Mouse (Mus musculus): ENCODE results near the gene Scaf8.

Gene Scaf8

GRCm38 (mm10) chr17:3207529-3208240 is 92.9 kb downstream of the Scaf8 start:
- no peak for DNase-seq (ENCODE audit: low read depth, low spot score)

- no peak for DNase-seq (ENCODE audit: low read depth, low spot score)
Measured at GRCm38 (mm10) chr17:3208471-3208870, 93.7 kb downstream of the Scaf8 start.

GRCm38 (mm10) chr17:3209581-3209980 is 94.8 kb downstream of the Scaf8 start:
- no peak for DNase-seq (ENCODE audit: low read depth, low spot score)

- no peak for DNase-seq (ENCODE audit: low read depth, low spot score)
Measured at GRCm38 (mm10) chr17:3210134-3210533, 95.4 kb downstream of the Scaf8 start.

GRCm38 (mm10) chr17:3212105-3212504 is 97.3 kb downstream of the Scaf8 start:
- no peak for DNase-seq (ENCODE audit: low read depth, low spot score)

- DNase-seq (ENCODE audit: low read depth, low spot score), result no peak
Measured at GRCm38 (mm10) chr17:3212886-3213285, 98.1 kb downstream of the Scaf8 start.

- DNase-seq (ENCODE audit: low read depth, low spot score), result no peak
Measured at GRCm38 (mm10) chr17:3214852-3215251, 100.1 kb downstream of the Scaf8 start.

GRCm38 (mm10) chr17:3217023-3217422 is 102.3 kb downstream of the Scaf8 start:
- DNase-seq (ENCODE audit: low read depth, low spot score), result no peak

- no peak for DNase-seq (ENCODE audit: low read depth, low spot score)
Measured at GRCm38 (mm10) chr17:3218364-3218763, 103.6 kb downstream of the Scaf8 start.

GRCm38 (mm10) chr17:3218916-3219315 is 104.1 kb downstream of the Scaf8 start:
- no peak for DNase-seq (ENCODE audit: low read depth, low spot score)

- no peak for DNase-seq (ENCODE audit: low read depth, low spot score)
Measured at GRCm38 (mm10) chr17:3220201-3220600, 105.4 kb downstream of the Scaf8 start.

GRCm38 (mm10) chr17:3223071-3223470 is 108.3 kb downstream of the Scaf8 start:
- no peak for DNase-seq (ENCODE audit: low read depth, low spot score)

GRCm38 (mm10) chr17:3223721-3224120 is 108.9 kb downstream of the Scaf8 start:
- DNase-seq (ENCODE audit: low read depth, low spot score), result no peak

GRCm38 (mm10) chr17:3224383-3225106 is 109.8 kb downstream of the Scaf8 start:
- peak; percentile 62 for DNase-seq (ENCODE audit: low read depth, low spot score)

GRCm38 (mm10) chr17:3230231-3231000 is 115.6 kb downstream of the Scaf8 start:
- DNase-seq (ENCODE audit: low read depth, low spot score), result peak; percentile 49

GRCm38 (mm10) chr17:3232626-3233025 is 117.9 kb downstream of the Scaf8 start:
- no peak for DNase-seq (ENCODE audit: low read depth, low spot score)

GRCm38 (mm10) chr17:3243672-3244071 is 128.9 kb downstream of the Scaf8 start:
- DNase-seq (ENCODE audit: low read depth, low spot score), result no peak

GRCm38 (mm10) chr17:3244881-3245739 is 130.3 kb downstream of the Scaf8 start:
- DNase-seq (ENCODE audit: low read depth, low spot score), result no peak

- DNase-seq (ENCODE audit: low read depth, low spot score), result no peak
Measured at GRCm38 (mm10) chr17:3246665-3247370, 132.0 kb downstream of the Scaf8 start.

All from retina, postnatal 7 days (tissue).